10 mouse cellular contexts compared by ENCODE assay signal in the genomic region with DNA sequence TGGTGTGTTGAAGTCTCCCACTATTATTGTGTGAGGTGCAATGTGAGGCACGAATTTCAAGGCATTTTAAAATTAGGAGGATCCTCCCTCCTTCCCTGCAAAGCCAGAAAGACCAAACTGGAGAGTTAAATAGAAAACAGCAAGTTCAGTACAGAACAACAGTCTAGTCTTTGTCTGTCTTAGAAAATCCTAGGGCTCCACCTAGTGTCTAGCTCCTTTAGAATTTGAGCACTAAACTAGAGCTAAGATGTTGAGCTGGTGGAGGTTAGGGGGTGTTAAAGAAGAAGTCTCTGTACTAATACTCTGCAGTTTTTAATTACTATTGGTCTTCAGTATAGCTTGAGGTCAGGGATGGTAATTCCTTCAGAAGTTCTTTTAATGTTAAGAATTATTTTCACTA. TPM values are rescaled to one million over a fixed set of nuclear protein-coding genes. Genes with fewer than 3 reads are reported as not detected.
DNase-seq lines count a peak whose midpoint lies in the region; ATAC-seq and TF ChIP-seq lines count a peak whose summit lies in the region.
"Had no signal": no experiment of that assay in that cellular context is flagged by ENCODE, and none has a peak within 500 bp of the region (broad histone marks: within the 10 kb centered on the region; RNA-seq: fewer than 3 reads in every experiment).

No protein-coding gene starts in this region.

- no peak overlapping the region for H3K27ac ChIP-seq in stomach, postnatal 0 days (replicated peaks)
- H3K27ac ChIP-seq: embryonic facial prominence, embryonic 15.5 days had no signal

- no peak for TF ChIP-seq EP300 in stomach, postnatal 0 days (optimal IDR thresholded peaks at IDR 0.05)

- no peak overlapping the region for H3K9ac ChIP-seq in stomach, postnatal 0 days (ENCODE audit: low read length)
- H3K9ac ChIP-seq: embryonic facial prominence, embryonic 15.5 days had no signal

- no peak for ATAC-seq in cerebellum, adult (ENCODE audit: insufficient number of reproducible peaks, low FRiP score, low TSS enrichment)
- ATAC-seq in stomach, postnatal 0 days (ENCODE audit: low FRiP score, low TSS enrichment): no peak

- H3K36me3 ChIP-seq in stomach, postnatal 0 days (ENCODE audit: control insufficient read depth, insufficient read depth, low read length): no peaks in the 10 kb centered on the region
- H3K36me3 ChIP-seq: embryonic facial prominence, embryonic 15.5 days had no signal

- peak; percentile 65 for TF ChIP-seq CTCF in stomach, postnatal 0 days (IDR thresholded peaks at IDR 0.05; ENCODE audit: low read depth)

- H3K27me3 ChIP-seq in stomach, postnatal 0 days (ENCODE audit: control insufficient read depth, insufficient read depth, low read length): no peaks in the 10 kb centered on the region
- H3K27me3 ChIP-seq: embryonic facial prominence, embryonic 15.5 days had no signal

- H3K4me2 ChIP-seq in stomach, postnatal 0 days (replicated peaks; ENCODE audit: low read depth): no peak overlapping the region
- H3K4me2 ChIP-seq: embryonic facial prominence, embryonic 15.5 days had no signal

- no peaks in the 10 kb centered on the region for H3K4me1 ChIP-seq in stomach, postnatal 0 days (replicated peaks; ENCODE audit: control insufficient read depth, insufficient read depth)
- H3K4me1 ChIP-seq: embryonic facial prominence, embryonic 15.5 days had no signal

- no peak overlapping the region for H3K4me3 ChIP-seq in stomach, postnatal 0 days (ENCODE audit: low read depth, low read length)
- H3K4me3 ChIP-seq: embryonic facial prominence, embryonic 15.5 days had no signal

- 0% methylated on average over 1 of the region's 1 CpGs for WGBS in stomach, postnatal 0 days

- peak; percentile 7 for DNase-seq in cerebellum, adult 8-10 months
- DNase-seq in kidney, postnatal 14 days: peak; percentile 24
- no peak for DNase-seq in kidney, postnatal 4 days
- DNase-seq in right cerebral cortex, adult 2 months (ENCODE audit: low spot score in 2 of 2): peak; percentile 5 to 35
- no peak for DNase-seq in right cerebral cortex, postnatal 14 days
- DNase-seq in stomach, postnatal 0 days (ENCODE audit: low spot score): no peak
- no peak for DNase-seq in adrenal gland, postnatal 10 days

- no peaks in the 10 kb centered on the region for H3K9me3 ChIP-seq in stomach, postnatal 0 days (ENCODE audit: control insufficient read depth, low read length)
- H3K9me3 ChIP-seq: embryonic facial prominence, embryonic 15.5 days had no signal

RNA-seq across cellular contexts. Expression of a gene that starts 58.7 kb away (rescaled TPM):
- not detected in 2 replicates for polyA plus RNA-seq in stomach, postnatal 0 days (2015; fragmentation: Nextera tagmentation; extraction: Ambion mirVana)
- total RNA-seq in adrenal gland, postnatal 10 days (2021): not detected
- total RNA-seq: layer of hippocampus, adult 18-20 months had no signal
- polyA plus RNA-seq: embryonic facial prominence, embryonic 15.5 days had no signal

Comparison
In these comparisons a context has a peak if more than half of its experiments do, and no peak if none do; other contexts are left out.
1. DNase-seq: peak in cerebellum, adult 8-10 months (single experiment), kidney, postnatal 14 days (single experiment) and right cerebral cortex, adult 2 months (2 of 2); none in kidney, postnatal 4 days (0 of 2), right cerebral cortex, postnatal 14 days (single experiment), stomach, postnatal 0 days (single experiment) and adrenal gland, postnatal 10 days (single experiment).